Mouse (Mus musculus) hindbrain, embryonic 13.5 days (tissue): ENCODE measurements around the gene Dock6. TPM values are rescaled to one million over a fixed set of nuclear protein-coding genes. Genes with fewer than 3 reads are reported as not detected.
"Not testable (repeated sequence)": the region's sequence is repeated elsewhere in the genome, so short reads cannot be mapped to it uniquely, and the experiment has no call there.

Source experiments
- ATAC-seq: fragments of 200-750 bp; cut with Nextera tagmentation; 2 replicates; pipeline ENCODE4 v1.8.0; 2017; ENCODE audit warnings: moderate TSS enrichment; ENCODE audit not compliant: low FRiP score
- H3K27ac ChIP-seq: fragments of 300-500 bp; sonication (generic); 2 replicates; pipeline ENCODE4 v1.5.1; 2015; ENCODE audit warnings: inconsistent platforms, mild to moderate bottlenecking, moderate library complexity
- H3K27me3 ChIP-seq: fragments of 300-500 bp; sonication (generic); 2 replicates; pipeline ENCODE4 v1.6.1; 2015; ENCODE audit warnings: mild to moderate bottlenecking, inconsistent platforms
- H3K36me3 ChIP-seq: fragments of 300-500 bp; sonication (generic); 2 replicates; pipeline ENCODE4 v1.6.1; 2015; ENCODE audit warnings: mild to moderate bottlenecking, inconsistent platforms
- H3K4me1 ChIP-seq: fragments of 300-500 bp; sonication (generic); replicated peaks from 2 replicates; pipeline ENCODE4 v1.6.1; 2015; ENCODE audit warnings: inconsistent platforms
- H3K4me2 ChIP-seq: fragments of 300-500 bp; sonication (generic); 2 replicates; pipeline ENCODE4 v1.6.1; 2015; ENCODE audit warnings: inconsistent platforms, mild to moderate bottlenecking, moderate library complexity
- H3K4me3 ChIP-seq: fragments of 300-500 bp; sonication (generic); 2 replicates; pipeline ENCODE4 v1.5.1; 2015; ENCODE audit warnings: mild to moderate bottlenecking, inconsistent platforms
- H3K9ac ChIP-seq: fragments of 300-500 bp; sonication (generic); 2 replicates; pipeline ENCODE4 v1.6.1; 2015; ENCODE audit warnings: mild to moderate bottlenecking, inconsistent platforms
- H3K9me3 ChIP-seq: fragments of 300-500 bp; sonication (generic); 2 replicates; pipeline ENCODE4 v1.6.1; 2016; ENCODE audit warnings: inconsistent platforms
- WGBS: fragments of 180-500 bp; shearing (Covaris S2); methylation state at CpG from one replicate; pipeline ENCODE4 v1.1.7; 2015; 5-methylcytosine and 5-hydroxymethylcytosine counted together
- polyA plus RNA-seq: library from polyadenylated mRNA; unstranded; fragments of >200 nt; fragmentation: Nextera tagmentation; extraction: Ambion mirVana; gene quantifications from 2 replicates; pipeline ENCODE4 v1.2.1, GENCODE M21; 2015

Dock6 gene
- polyA plus RNA-seq, 1 experiment from 2014 or later, result 17.2 TPM

- WGBS, result 54% methylated on average over 12 of the region's 13 CpGs
- H3K4me2 ChIP-seq, result no peak overlapping the region
- H3K27ac ChIP-seq, result no peak overlapping the region
- peak; percentile 86 for ATAC-seq
- no peaks in the 10 kb centered on the region for H3K36me3 ChIP-seq
- H3K9me3 ChIP-seq, result no peaks in the 10 kb centered on the region
- no peaks in the 10 kb centered on the region for H3K4me1 ChIP-seq
- no peak overlapping the region for H3K4me3 ChIP-seq
- H3K27me3 ChIP-seq, result no peaks in the 10 kb centered on the region
- H3K9ac ChIP-seq, result 0 out of 2 replicates have a peak overlapping the region, but pooled peaks have one; percentile 15
Observed at GRCm38 (mm10) chr9:21803986-21804644, 48.3 kb downstream of the Dock6 start.

GRCm38 (mm10) chr9:21801591-21801990 is 50.8 kb downstream of the Dock6 start:
- H3K27me3 ChIP-seq, result peaks cover 9% of the 10 kb centered on the region; the same call in 1 of the 2 replicates
- 94% methylated on average over 7 of the region's 7 CpGs for WGBS
- H3K36me3 ChIP-seq, result no peaks in the 10 kb centered on the region
- no peaks in the 10 kb centered on the region for H3K9me3 ChIP-seq
- no peak overlapping the region for H3K27ac ChIP-seq
- H3K9ac ChIP-seq, result no peak overlapping the region
- H3K4me3 ChIP-seq, result no peak overlapping the region
- no peak for ATAC-seq
- no peak overlapping the region for H3K4me2 ChIP-seq
- peaks cover 18% of the 10 kb centered on the region for H3K4me1 ChIP-seq

- H3K9ac ChIP-seq, result no peak overlapping the region
- no peak for ATAC-seq
- no peak overlapping the region for H3K4me3 ChIP-seq
- 72% methylated on average over 7 of the region's 7 CpGs for WGBS
- no peak overlapping the region for H3K4me2 ChIP-seq
- H3K4me1 ChIP-seq, result peaks cover 20% of the 10 kb centered on the region
- no peaks in the 10 kb centered on the region for H3K36me3 ChIP-seq
- H3K27me3 ChIP-seq, result peaks cover 9% of the 10 kb centered on the region; the same call in 1 of the 2 replicates
- no peaks in the 10 kb centered on the region for H3K9me3 ChIP-seq
- H3K27ac ChIP-seq, result no peak overlapping the region
Observed at GRCm38 (mm10) chr9:21801121-21801520, 51.3 kb downstream of the Dock6 start.

- H3K4me2 ChIP-seq, result peak overlapping the region; percentile 81
- no peak overlapping the region for H3K9ac ChIP-seq
Observed at GRCm38 (mm10) chr9:21799010-21799350, 53.5 kb downstream of the Dock6 start.

GRCm38 (mm10) chr9:21798345-21799009 is 54.0 kb downstream of the Dock6 start, which contains the start of gene Kank2:
TSS of gene Kank2 (minus strand) at chr9:21798744.
- no peaks in the 10 kb centered on the region for H3K36me3 ChIP-seq
- peak within 1 kb of the TSS; percentile 70 for H3K27ac ChIP-seq
- H3K27me3 ChIP-seq, result peaks cover 9% of the 10 kb centered on the region; the same call in 1 of the 2 replicates
- peak within 1 kb of the TSS; percentile 64 for H3K4me3 ChIP-seq
- under 1% methylated on average over 51 of the region's 52 CpGs for WGBS
- ATAC-seq, result peak; percentile 59
- peak within 1 kb of the TSS; percentile 81 for H3K4me2 ChIP-seq
- peak within 1 kb of the TSS; percentile 73 for H3K9ac ChIP-seq
- H3K4me1 ChIP-seq, result peaks cover 28% of the 10 kb centered on the region
- no peaks in the 10 kb centered on the region for H3K9me3 ChIP-seq

More at GRCm38 (mm10) chr9:21799010-21799350, 53.5 kb downstream of the Dock6 start:
- Histone ChIP-seq H3K4me3 (peak overlapping the region; percentile 64), H3K27ac (no peak overlapping the region), H3K36me3 (no peaks in the 10 kb centered on the region), H3K9me3 (no peaks in the 10 kb centered on the region), H3K27me3 (peaks cover 9% of the 10 kb centered on the region; the same call in 1 of the 2 replicates), H3K4me1 (peaks cover 28% of the 10 kb centered on the region)
- no peak for ATAC-seq
- WGBS, result 46% methylated on average over 3 of the region's 3 CpGs

- H3K9me3 ChIP-seq, result no peaks in the 10 kb centered on the region
- 1% methylated on average over 24 of the region's 26 CpGs for WGBS
- H3K36me3 ChIP-seq, result no peaks in the 10 kb centered on the region
- H3K4me3 ChIP-seq, result peak overlapping the region; percentile 64
- peak overlapping the region; percentile 81 for H3K4me2 ChIP-seq
- peaks cover 33% of the 10 kb centered on the region for H3K4me1 ChIP-seq
- peak overlapping the region; percentile 70 for H3K27ac ChIP-seq
- H3K27me3 ChIP-seq, result peaks cover 9% of the 10 kb centered on the region; the same call in 1 of the 2 replicates
- peak overlapping the region; percentile 73 for H3K9ac ChIP-seq
- peak; percentile 38 for ATAC-seq
Observed at GRCm38 (mm10) chr9:21797921-21798344, 54.5 kb downstream of the Dock6 start.

DNA sequence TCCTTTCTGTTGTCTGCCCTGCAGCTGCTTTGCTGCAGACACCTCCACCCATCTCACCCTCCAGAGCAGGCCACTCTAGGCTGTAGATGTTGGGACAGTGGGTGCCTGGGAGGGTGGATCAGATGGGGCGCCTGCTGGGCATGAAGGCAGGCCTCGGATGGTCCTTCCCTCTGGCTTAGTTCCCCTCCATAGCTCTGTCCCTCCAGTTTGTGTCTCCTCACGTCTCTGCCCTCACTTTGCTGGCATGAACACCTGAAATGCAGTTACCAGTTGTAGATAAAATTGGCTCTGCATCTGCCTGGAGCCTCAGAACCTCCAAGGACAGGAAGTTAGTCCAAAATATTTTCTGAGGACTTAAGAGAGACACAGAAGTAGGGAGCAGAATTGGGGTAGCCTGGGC is 55.5 kb downstream of the Dock6 start:
- no peaks in the 10 kb centered on the region for H3K9me3 ChIP-seq
- H3K27ac ChIP-seq, result no peak overlapping the region
- H3K4me1 ChIP-seq, result peaks cover 42% of the 10 kb centered on the region
- no peak for ATAC-seq
- no peak overlapping the region; the same call in 1 of the 2 replicates for H3K9ac ChIP-seq
- no peaks in the 10 kb centered on the region for H3K36me3 ChIP-seq
- no peak overlapping the region for H3K4me3 ChIP-seq
- WGBS, result 73% methylated on average over 3 of the region's 3 CpGs
- H3K4me2 ChIP-seq, result peak overlapping the region; percentile 81
- peaks cover 9% of the 10 kb centered on the region; the same call in 1 of the 2 replicates for H3K27me3 ChIP-seq

- Histone ChIP-seq H3K9me3 (no peaks in the 10 kb centered on the region), H3K27me3 (peaks cover 9% of the 10 kb centered on the region; the same call in 1 of the 2 replicates), H3K27ac (peak overlapping the region; percentile 35; the same call in 1 of the 2 replicates), H3K4me2 (peak overlapping the region; percentile 8; the same call in 1 of the 2 replicates), H3K4me1 (peaks cover 47% of the 10 kb centered on the region), H3K9ac (peak overlapping the region; percentile 43; the same call in 1 of the 2 replicates), H3K4me3 (no peak overlapping the region), H3K36me3 (no peaks in the 10 kb centered on the region)
- WGBS, result 78% methylated on average over 3 of the region's 3 CpGs
- ATAC-seq, result no peak
Observed at GRCm38 (mm10) chr9:21796259-21796658, 56.2 kb downstream of the Dock6 start.

- Histone ChIP-seq H3K9ac (no peak overlapping the region), H3K27ac (no peak overlapping the region), H3K9me3 (no peaks in the 10 kb centered on the region), H3K36me3 (no peaks in the 10 kb centered on the region), H3K4me1 (peaks cover 47% of the 10 kb centered on the region), H3K27me3 (peaks cover 9% of the 10 kb centered on the region; the same call in 1 of the 2 replicates), H3K4me2 (no peak overlapping the region), H3K4me3 (no peak overlapping the region)
- WGBS, result 73% methylated on average over 5 of the region's 5 CpGs
- no peak for ATAC-seq
Observed at GRCm38 (mm10) chr9:21795579-21795978, 56.9 kb downstream of the Dock6 start.

DNA sequence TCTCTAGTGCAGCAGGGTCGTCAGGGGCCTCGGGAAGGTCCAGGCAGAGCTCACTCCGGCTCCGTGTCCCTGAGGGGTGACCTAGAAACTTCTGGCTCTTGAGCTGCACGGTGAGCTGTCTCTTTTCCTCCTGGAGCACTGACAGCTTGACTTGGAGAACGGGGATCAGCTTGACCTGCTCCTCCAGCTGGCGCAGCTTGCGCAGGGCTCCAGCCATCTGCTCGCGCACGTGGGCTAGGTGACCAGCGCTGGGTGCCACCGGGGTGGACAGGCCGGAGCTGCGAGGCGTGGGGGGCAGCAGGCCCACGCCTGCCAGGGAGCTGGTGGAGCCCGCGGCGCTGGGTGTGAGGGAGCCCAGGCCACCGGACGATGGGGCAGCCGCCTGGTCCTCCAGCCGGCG is 57.5 kb downstream of the Dock6 start:
- Histone ChIP-seq H3K4me2 (no peak overlapping the region), H3K4me1 (peaks cover 47% of the 10 kb centered on the region), H3K9me3 (no peaks in the 10 kb centered on the region), H3K36me3 (no peaks in the 10 kb centered on the region), H3K27ac (no peak overlapping the region), H3K27me3 (peaks cover 9% of the 10 kb centered on the region; the same call in 1 of the 2 replicates), H3K9ac (no peak overlapping the region), H3K4me3 (no peak overlapping the region)
- WGBS, result 96% methylated on average over 25 of the region's 25 CpGs
- no peak for ATAC-seq

- peaks cover 9% of the 10 kb centered on the region; the same call in 1 of the 2 replicates for H3K27me3 ChIP-seq
- 96% methylated on average over 18 of the region's 18 CpGs for WGBS
- no peak overlapping the region for H3K4me3 ChIP-seq
- H3K36me3 ChIP-seq, result no peaks in the 10 kb centered on the region
- peaks cover 47% of the 10 kb centered on the region for H3K4me1 ChIP-seq
- H3K27ac ChIP-seq, result no peak overlapping the region
- ATAC-seq, result no peak
- no peak overlapping the region for H3K4me2 ChIP-seq
- no peak overlapping the region for H3K9ac ChIP-seq
- no peaks in the 10 kb centered on the region for H3K9me3 ChIP-seq
Observed at GRCm38 (mm10) chr9:21794344-21794834, 58.0 kb downstream of the Dock6 start.

- H3K9ac ChIP-seq, ATAC-seq, H3K4me3 ChIP-seq, H3K36me3 ChIP-seq, H3K27ac ChIP-seq, H3K9me3 ChIP-seq, H3K4me2 ChIP-seq, H3K27me3 ChIP-seq: not testable (repeated sequence)
- H3K4me1 ChIP-seq, result peaks cover 41% of the 10 kb centered on the region
- WGBS, result 99% methylated on average over 6 of the region's 6 CpGs
Observed at GRCm38 (mm10) chr9:21793507-21793906, 58.9 kb downstream of the Dock6 start.
